Mouse (Mus musculus): ENCODE data around the gene Hsd17b7. TPM values are rescaled to one million over a fixed set of nuclear protein-coding genes. Genes with fewer than 3 reads are reported as not detected.

Hsd17b7 gene
- polyA plus RNA-seq, 1 experiment from 2014 or later, result 20.9 TPM

DNA sequence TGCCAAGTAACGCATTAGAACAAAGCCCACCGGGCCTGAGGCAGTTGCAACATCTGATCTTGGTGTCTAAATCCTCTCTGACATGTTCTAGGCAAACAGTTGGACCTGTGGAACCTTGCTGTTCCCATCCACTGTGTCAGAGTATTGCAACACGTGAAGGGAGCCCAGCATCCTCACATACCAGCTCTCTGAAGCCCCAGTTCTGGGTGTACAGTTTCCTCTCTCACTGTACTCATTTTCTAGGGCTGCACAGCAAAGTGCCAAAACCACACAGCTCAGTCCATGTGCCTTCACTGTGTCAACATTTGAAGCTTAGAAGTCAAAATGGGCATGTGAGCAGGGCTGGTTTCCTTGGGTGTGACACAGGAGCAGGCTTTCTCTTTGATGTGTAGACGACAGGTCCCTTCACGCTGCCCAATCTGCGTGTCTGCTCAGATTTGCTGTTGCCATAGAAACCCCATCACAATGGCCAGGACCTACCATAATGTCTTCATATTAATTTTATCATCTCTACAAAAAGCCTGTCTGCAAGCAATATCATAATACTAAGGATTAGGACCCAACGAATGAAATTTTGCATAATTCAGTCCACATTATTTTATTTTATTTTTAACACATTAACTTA is 36.8 kb downstream of the Hsd17b7 start:
- Histone ChIP-seq H3K4me2 (no peak overlapping the region), H3K4me1 (peaks cover 27% of the 10 kb centered on the region), H3K27me3 (peaks cover 4% of the 10 kb centered on the region; the same call in 1 of the 2 replicates), H3K9me3 (no peaks in the 10 kb centered on the region), H3K36me3 (replicated peaks) (no peaks in the 10 kb centered on the region), H3K27ac (no peak overlapping the region), H3K4me3 (replicated peaks) (no peak overlapping the region), H3K9ac (no peak overlapping the region)
- WGBS, result 64% methylated on average over 7 of the region's 7 CpGs
- no peak for ATAC-seq (ENCODE audit: low FRiP score)

DNA sequence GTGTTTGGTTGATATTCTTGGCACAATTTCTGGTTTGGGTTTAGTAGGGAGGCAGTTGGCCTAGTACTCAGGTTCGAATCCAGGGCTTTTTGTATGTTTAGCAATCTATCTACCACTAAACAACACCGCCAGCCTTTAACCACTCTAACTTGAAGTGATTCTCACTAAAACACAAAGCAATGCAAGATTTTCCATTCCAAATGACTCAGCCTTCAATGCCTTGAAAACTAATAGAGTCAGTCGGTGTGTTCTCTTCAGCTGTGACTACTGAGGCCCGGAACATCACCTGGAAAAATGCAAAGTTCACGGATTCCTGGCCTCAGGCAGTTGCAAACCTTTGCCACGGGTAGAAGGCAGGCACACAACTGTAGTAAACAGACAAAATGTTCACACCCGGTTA is 37.3 kb downstream of the Hsd17b7 start:
- Histone ChIP-seq H3K27ac (no peak overlapping the region), H3K9ac (no peak overlapping the region), H3K4me2 (no peak overlapping the region), H3K36me3 (replicated peaks) (no peaks in the 10 kb centered on the region), H3K27me3 (peaks cover 4% of the 10 kb centered on the region; the same call in 1 of the 2 replicates), H3K4me3 (replicated peaks) (no peak overlapping the region), H3K9me3 (no peaks in the 10 kb centered on the region), H3K4me1 (peaks cover 27% of the 10 kb centered on the region)
- 86% methylated on average over 7 of the region's 7 CpGs for WGBS
- ATAC-seq (ENCODE audit: low FRiP score), result no peak

DNA sequence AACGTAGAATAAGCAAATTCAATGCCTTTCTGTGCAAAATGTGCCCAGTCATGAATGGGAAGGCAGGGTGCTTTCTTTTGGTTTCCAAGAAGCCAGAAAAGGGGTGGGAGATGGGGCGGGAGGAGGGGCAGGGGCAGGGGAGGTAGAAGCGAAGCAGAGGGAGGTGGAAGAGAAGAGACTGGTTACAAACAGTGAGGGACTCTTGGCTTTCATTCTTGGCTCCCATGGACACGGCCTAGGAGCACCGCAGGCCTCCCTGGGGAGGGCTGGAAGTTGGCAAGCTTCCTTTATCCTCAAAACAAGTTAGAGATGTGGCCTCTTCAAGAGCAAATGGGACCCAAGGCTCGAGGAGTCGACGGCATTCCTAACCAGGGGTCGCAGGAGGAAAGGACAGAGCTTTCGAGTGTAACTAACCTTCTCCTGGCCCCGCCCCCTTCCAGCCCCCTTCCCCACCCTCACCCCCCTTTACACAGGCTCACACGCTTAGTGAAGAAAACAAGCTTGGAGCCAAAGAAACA is 40.5 kb downstream of the Hsd17b7 start, which contains the start of gene Ccdc190:
Ccdc190 (plus strand) TSS at position 195 of the 518 bp plus-strand sequence.
- Histone ChIP-seq H3K9me3 (no peaks in the 10 kb centered on the region), H3K27me3 (peaks cover 4% of the 10 kb centered on the region; the same call in 1 of the 2 replicates), H3K4me3 (replicated peaks) (peak within 1 kb of the TSS; percentile 8; the same call in 1 of the 2 replicates), H3K4me1 (peaks cover 14% of the 10 kb centered on the region), H3K4me2 (peak within 1 kb of the TSS; percentile 46), H3K36me3 (replicated peaks) (no peaks in the 10 kb centered on the region), H3K9ac (no peak within 1 kb of the TSS), H3K27ac (peak within 1 kb of the TSS; percentile 65; the same call in 1 of the 2 replicates)
- 7% methylated on average over 11 of the region's 12 CpGs for WGBS
- peak; percentile 64 for ATAC-seq (ENCODE audit: low FRiP score)

DNA sequence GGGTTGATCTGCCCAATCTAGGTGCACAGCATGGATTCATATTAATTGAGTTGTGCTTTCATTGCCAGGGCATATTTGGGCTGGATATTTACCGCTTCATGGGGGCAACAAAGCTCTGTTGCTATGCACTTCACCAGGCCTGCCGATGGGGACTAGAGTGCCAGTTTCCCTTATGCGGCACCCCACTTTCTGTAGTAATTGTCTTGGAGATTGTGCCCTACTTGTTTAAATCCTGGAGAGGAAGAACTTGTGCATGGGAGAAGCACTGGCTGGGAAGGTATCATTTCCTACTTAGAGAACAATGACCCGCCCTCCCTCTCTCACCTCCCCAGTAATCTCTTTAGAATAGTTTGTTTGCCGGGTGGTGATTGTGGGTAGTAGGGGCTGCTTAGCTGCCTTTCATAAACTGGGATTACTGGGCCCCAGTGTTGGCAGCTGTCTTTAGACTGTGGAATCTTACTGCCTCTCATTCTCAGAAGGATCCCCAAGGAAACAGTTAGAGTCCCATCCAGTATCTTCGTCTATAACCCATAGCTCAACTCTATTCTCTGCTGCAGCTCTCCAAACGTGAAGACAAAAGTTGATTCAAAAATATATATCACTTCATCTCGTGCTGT is 41.2 kb downstream of the Hsd17b7 start:
- Histone ChIP-seq H3K4me2 (peak overlapping the region; percentile 46), H3K4me3 (replicated peaks) (no peak overlapping the region), H3K4me1 (peaks cover 14% of the 10 kb centered on the region), H3K27ac (peak overlapping the region; percentile 65; the same call in 1 of the 2 replicates), H3K36me3 (replicated peaks) (no peaks in the 10 kb centered on the region), H3K9me3 (no peaks in the 10 kb centered on the region), H3K27me3 (peaks cover 4% of the 10 kb centered on the region; the same call in 1 of the 2 replicates), H3K9ac (no peak overlapping the region)
- peak; percentile 53 for ATAC-seq (ENCODE audit: low FRiP score)
- WGBS, result 25% methylated on average over 8 of the region's 8 CpGs

DNA sequence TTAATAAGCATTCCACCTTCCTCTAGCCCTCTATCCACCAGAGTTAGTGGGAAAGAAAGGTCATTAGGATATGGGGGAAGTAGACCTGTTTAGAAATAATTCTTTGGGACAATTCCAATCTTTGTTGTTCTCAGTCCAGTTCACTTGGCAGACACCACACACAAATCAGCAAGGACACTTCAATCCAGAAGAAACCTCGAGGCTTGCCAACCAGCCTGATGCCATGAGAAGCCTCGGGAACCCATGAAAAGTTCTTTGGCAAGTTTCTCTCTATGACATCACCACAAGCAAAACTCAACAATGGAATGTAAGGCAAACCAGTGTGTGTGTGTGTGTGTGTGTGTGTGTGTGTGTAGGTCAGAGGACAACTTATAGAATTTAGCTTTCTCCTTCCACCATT is 44.5 kb downstream of the Hsd17b7 start:
- H3K4me3 ChIP-seq (replicated peaks), result no peak overlapping the region
- no peak overlapping the region for H3K4me2 ChIP-seq
- H3K27ac ChIP-seq, result no peak overlapping the region
- no peaks in the 10 kb centered on the region for H3K36me3 ChIP-seq (replicated peaks)
- H3K27me3 ChIP-seq, result peaks cover 7% of the 10 kb centered on the region; the same call in 1 of the 2 replicates
- ATAC-seq (ENCODE audit: low FRiP score), result no peak
- H3K9me3 ChIP-seq, result no peaks in the 10 kb centered on the region
- H3K4me1 ChIP-seq, result peaks cover 14% of the 10 kb centered on the region
- WGBS, result 89% methylated on average over 2 of the region's 2 CpGs
- no peak overlapping the region for H3K9ac ChIP-seq

DNA sequence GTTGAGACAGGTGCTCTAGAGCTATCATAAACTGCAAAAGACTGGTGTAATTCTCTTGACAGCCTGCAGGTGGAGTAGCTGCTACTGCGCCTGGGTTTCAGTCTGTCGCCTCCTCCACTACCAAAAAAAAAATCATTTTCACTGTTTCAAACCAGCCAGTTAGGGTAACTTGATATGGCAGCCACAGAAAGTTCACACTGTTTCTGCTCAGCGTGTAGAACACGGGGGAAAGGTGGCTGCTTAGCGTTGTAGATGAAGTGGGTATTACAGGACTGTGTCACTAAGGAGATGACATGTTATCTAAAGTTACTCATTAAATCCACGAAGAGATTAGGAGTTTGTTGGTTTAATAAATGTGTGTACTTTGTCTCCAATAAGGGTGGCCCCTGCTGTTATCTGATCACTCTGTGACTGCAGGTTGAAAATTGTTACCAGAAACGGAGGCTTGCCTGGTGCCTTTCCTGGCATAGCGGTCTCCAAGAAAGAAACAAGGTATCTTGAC is 47.3 kb downstream of the Hsd17b7 start:
- Histone ChIP-seq H3K27ac (no peak overlapping the region), H3K9me3 (no peaks in the 10 kb centered on the region), H3K4me2 (no peak overlapping the region), H3K9ac (no peak overlapping the region), H3K4me3 (replicated peaks) (no peak overlapping the region), H3K36me3 (replicated peaks) (no peaks in the 10 kb centered on the region), H3K4me1 (peaks cover 3% of the 10 kb centered on the region; the same call in 1 of the 2 replicates), H3K27me3 (peaks cover 7% of the 10 kb centered on the region; the same call in 1 of the 2 replicates)
- 46% methylated on average over 8 of the region's 8 CpGs for WGBS
- no peak for ATAC-seq (ENCODE audit: low FRiP score)

DNA sequence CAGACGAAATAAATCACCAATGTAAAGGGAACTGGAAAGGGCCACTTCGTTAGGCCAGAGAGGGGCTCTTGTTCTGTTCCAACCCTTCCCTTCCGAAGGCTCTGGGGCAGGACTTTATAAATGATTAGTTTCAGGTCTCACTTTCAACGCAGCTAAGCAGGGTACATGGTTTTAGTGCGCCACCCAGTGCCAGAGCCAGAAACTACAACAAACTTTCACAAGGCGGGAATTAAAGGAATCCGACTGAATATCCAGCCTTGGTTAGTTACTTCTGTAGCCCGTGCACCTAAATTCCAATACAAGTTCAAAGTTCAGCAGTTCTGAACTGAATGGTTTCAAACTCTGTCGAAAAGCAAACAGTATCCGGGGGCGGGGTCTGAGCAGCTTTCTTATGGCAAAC is 49.8 kb downstream of the Hsd17b7 start:
- Histone ChIP-seq H3K4me3 (replicated peaks) (no peak overlapping the region), H3K27me3 (peaks cover 7% of the 10 kb centered on the region; the same call in 1 of the 2 replicates), H3K4me2 (no peak overlapping the region), H3K27ac (no peak overlapping the region), H3K9me3 (no peaks in the 10 kb centered on the region), H3K36me3 (replicated peaks) (no peaks in the 10 kb centered on the region), H3K4me1 (peaks cover 3% of the 10 kb centered on the region; the same call in 1 of the 2 replicates), H3K9ac (no peak overlapping the region)
- ATAC-seq (ENCODE audit: low FRiP score), result peak; percentile 72
- 6% methylated on average over 11 of the region's 11 CpGs for WGBS

DNA sequence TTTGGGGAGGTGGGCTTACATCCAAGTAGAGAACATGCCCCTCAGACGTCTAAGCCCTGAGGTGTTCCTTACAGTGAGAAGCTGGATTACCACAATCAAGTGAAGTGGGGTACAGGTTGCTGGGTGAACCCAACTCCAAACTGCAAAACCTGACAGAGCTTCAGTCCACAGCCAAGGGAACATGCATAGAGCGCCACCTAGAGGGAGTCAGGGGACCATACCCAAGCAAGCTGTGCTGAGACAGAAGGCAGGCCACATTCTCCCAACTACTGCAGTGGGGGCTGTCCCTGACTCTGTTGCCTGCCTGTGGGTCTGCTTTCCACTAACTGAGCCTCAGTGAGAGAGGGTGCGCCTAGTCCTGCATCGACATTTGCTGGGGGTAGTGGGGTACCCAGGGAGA is 51.0 kb downstream of the Hsd17b7 start:
- H3K4me3 ChIP-seq (replicated peaks), result no peak overlapping the region
- no peak overlapping the region for H3K9ac ChIP-seq
- 22% methylated on average over 4 of the region's 4 CpGs for WGBS
- peaks cover 3% of the 10 kb centered on the region; the same call in 1 of the 2 replicates for H3K4me1 ChIP-seq
- no peak overlapping the region for H3K27ac ChIP-seq
- peaks cover 7% of the 10 kb centered on the region; the same call in 1 of the 2 replicates for H3K27me3 ChIP-seq
- H3K9me3 ChIP-seq, result no peaks in the 10 kb centered on the region
- no peak overlapping the region for H3K4me2 ChIP-seq
- ATAC-seq (ENCODE audit: low FRiP score), result peak; percentile 45
- no peaks in the 10 kb centered on the region for H3K36me3 ChIP-seq (replicated peaks)

DNA sequence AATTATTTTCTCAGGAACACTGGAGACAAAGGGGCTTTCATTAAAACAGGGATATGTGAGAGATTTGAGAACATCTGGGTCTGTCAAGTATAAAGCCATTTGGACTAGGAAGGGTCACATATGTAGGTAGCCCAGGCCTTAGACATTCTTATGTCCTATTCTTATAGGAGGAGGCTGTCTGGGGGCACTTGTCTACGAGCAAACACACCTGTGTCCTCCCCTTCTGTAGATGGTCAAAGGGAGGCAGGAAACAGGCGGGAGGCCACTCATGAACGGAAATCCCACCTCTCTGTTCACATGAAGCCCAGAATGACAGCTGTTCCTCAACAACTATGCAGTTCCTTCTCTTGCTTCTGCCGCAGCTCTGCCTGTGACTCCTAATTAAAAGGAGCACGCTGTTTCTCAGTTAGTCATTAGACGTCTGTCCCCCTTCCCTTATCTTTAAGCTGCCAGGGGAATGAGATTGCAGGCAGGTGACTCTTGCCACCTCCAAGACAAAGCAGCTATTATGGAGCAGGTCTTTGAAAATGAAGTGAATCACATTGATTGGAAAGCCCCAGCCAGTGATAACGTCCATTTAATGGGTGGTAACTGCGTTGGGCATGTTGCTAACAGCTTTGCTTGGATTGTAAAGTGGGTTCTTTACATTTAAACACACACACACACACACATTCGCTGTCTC is 51.8 kb downstream of the Hsd17b7 start:
- Histone ChIP-seq H3K27ac (no peak overlapping the region), H3K4me3 (replicated peaks) (no peak overlapping the region), H3K9me3 (no peaks in the 10 kb centered on the region), H3K9ac (no peak overlapping the region), H3K27me3 (peaks cover 7% of the 10 kb centered on the region; the same call in 1 of the 2 replicates), H3K4me1 (peaks cover 3% of the 10 kb centered on the region; the same call in 1 of the 2 replicates), H3K4me2 (no peak overlapping the region), H3K36me3 (replicated peaks) (no peaks in the 10 kb centered on the region)
- no peak for ATAC-seq (ENCODE audit: low FRiP score)
- 57% methylated on average over 9 of the region's 9 CpGs for WGBS

DNA sequence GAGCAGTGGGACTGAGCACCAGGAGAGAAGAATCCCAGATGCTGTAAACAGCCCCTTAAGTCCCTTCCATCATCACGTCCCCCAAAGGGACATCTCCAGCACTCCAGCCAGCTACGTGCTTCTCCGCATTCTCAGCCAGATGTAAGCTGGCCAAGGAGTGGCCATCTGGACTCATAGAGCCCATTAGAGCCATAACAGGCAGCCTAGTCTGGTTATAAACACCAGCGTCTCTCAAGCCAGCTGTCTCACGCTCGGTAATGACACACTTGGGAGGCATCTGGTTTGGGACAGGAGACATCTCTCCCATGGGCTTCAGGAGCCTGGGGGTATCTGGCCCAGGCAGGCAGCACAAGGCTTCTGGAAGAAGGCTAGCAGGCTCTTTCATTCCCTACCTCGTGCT is 52.4 kb downstream of the Hsd17b7 start:
- H3K27ac ChIP-seq, result no peak overlapping the region
- peaks cover 7% of the 10 kb centered on the region; the same call in 1 of the 2 replicates for H3K27me3 ChIP-seq
- no peak overlapping the region for H3K9ac ChIP-seq
- peaks cover 3% of the 10 kb centered on the region; the same call in 1 of the 2 replicates for H3K4me1 ChIP-seq
- H3K9me3 ChIP-seq, result no peaks in the 10 kb centered on the region
- H3K4me3 ChIP-seq (replicated peaks), result no peak overlapping the region
- 70% methylated on average over 7 of the region's 7 CpGs for WGBS
- H3K4me2 ChIP-seq, result no peak overlapping the region
- no peaks in the 10 kb centered on the region for H3K36me3 ChIP-seq (replicated peaks)
- 0 out of 2 replicates have a peak, but pooled peaks have one; percentile 13 for ATAC-seq (ENCODE audit: low FRiP score)

DNA sequence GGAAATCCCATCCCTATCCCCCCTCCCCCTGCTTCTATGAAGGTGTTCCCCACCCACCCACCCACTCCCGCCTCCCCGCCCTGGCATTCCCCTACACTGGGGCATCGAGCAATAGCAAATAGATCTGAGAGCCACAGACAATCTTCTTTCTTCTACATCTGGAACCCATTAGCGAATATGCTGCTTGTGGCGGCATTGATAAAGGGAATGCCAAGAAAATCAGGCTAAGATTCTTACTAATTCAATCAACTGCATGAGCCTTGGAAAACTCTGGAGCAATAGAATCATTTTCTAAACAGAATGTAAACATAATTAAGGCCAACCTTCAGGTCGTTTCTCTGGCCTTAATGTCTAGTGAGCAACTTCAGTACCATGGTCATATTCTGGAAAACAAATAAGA is 57.5 kb downstream of the Hsd17b7 start:
- Histone ChIP-seq H3K4me2 (no peak overlapping the region), H3K4me3 (replicated peaks) (no peak overlapping the region), H3K27ac (no peak overlapping the region), H3K9me3 (no peaks in the 10 kb centered on the region; the same call in 1 of the 2 replicates), H3K4me1 (no peaks in the 10 kb centered on the region), H3K27me3 (no peaks in the 10 kb centered on the region), H3K36me3 (replicated peaks) (no peaks in the 10 kb centered on the region), H3K9ac (no peak overlapping the region)
- ATAC-seq (ENCODE audit: low FRiP score), result no peak
- WGBS, result 79% methylated on average over 6 of the region's 6 CpGs

DNA sequence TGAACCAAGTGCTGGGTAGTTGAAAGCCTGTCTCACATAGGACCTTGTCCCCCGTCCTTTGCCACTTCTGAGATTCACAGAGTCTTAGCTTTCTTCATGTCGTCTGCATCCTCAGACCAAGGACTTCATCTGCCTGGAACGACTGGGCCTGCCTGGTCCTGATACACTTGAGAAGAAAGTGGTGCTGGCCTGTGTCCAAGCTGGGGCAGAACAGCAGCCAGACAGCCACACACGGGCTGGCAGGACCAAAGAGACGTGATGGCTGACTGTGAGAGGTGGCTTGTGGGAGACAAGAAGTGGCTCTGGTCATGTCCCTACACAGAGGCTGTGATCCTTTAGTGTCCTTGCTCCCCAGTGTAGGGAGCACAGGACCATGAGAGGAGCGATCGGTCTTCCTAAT is 58.3 kb downstream of the Hsd17b7 start:
- Histone ChIP-seq H3K9me3 (no peaks in the 10 kb centered on the region; the same call in 1 of the 2 replicates), H3K4me1 (no peaks in the 10 kb centered on the region), H3K27ac (no peak overlapping the region), H3K4me2 (no peak overlapping the region), H3K9ac (no peak overlapping the region), H3K27me3 (no peaks in the 10 kb centered on the region), H3K4me3 (replicated peaks) (no peak overlapping the region), H3K36me3 (replicated peaks) (no peaks in the 10 kb centered on the region)
- ATAC-seq (ENCODE audit: low FRiP score), result no peak
- 74% methylated on average over 7 of the region's 7 CpGs for WGBS
